Mouse (Mus musculus) neural tube, embryonic 12.5 days (tissue): ENCODE measurements at regions not wholly inside any gene's neighbourhood (a gene's known extent, or its start where the extent isn't known, plus 50 kb on each side); places are given as distances from the start of the nearest gene placed in this dataset.

ENCODE experiments used
- ATAC-seq: fragments of 200-750 bp; cut with Nextera tagmentation; 2 replicates; pipeline ENCODE4 v1.8.0; 2017; ENCODE audit warnings: low read depth, mild to moderate bottlenecking, moderate TSS enrichment, moderate library complexity; ENCODE audit not compliant: low FRiP score
- H3K27ac ChIP-seq: fragments of 300-500 bp; sonication (generic); 2 replicates; pipeline ENCODE4 v1.5.1; 2016
- H3K27me3 ChIP-seq: fragments of 300-500 bp; sonication (generic); replicated peaks from 2 replicates; pipeline ENCODE4 v1.6.1; 2016; ENCODE audit warnings: mild to moderate bottlenecking
- H3K36me3 ChIP-seq: fragments of 300-500 bp; sonication (generic); 2 replicates; pipeline ENCODE4 v1.6.1; 2016; ENCODE audit warnings: mild to moderate bottlenecking
- H3K4me1 ChIP-seq: fragments of 300-500 bp; sonication (generic); 2 replicates; pipeline ENCODE4 v1.6.1; 2016
- H3K4me2 ChIP-seq: fragments of 300-500 bp; sonication (generic); replicated peaks from 2 replicates; pipeline ENCODE4 v1.6.1; 2016; ENCODE audit warnings: mild to moderate bottlenecking
- H3K4me3 ChIP-seq: fragments of 300-500 bp; sonication (generic); 2 replicates; pipeline ENCODE4 v1.5.1; 2016
- H3K9ac ChIP-seq: fragments of 300-500 bp; sonication (generic); 2 replicates; pipeline ENCODE4 v1.6.1; 2016; ENCODE audit warnings: mild to moderate bottlenecking
- H3K9me3 ChIP-seq: fragments of 300-500 bp; sonication (generic); 2 replicates; pipeline ENCODE4 v1.6.1; 2016; ENCODE audit warnings: mild to moderate bottlenecking
- WGBS: fragments of 180-500 bp; shearing (Covaris S2); methylation state at CpG from one replicate; pipeline ENCODE4 v1.1.7; 2016; 5-methylcytosine and 5-hydroxymethylcytosine counted together

DNA sequence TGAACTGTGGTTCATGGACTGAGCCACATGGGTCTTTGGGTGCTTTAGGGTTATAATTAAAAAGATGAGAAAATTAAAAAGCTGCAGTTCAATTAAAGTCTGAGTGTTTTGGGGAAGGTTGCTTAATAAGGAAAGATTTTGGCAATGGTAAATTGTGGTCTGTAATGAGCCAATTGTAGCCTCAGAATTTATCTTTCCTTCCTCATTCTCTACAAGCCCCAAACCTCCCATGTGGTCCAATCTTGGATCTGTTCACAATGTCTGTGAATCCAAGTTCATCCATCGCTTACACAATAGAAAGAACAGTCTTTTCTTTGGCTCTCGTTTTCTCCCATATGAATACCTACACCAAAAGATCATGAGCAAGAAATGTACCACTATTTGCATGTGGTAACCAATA is 155.2 kb upstream of the Trp63 start:
- H3K36me3 ChIP-seq: no peaks in the 10 kb centered on the region
- 84% methylated on average over 2 of the region's 2 CpGs for WGBS

DNA sequence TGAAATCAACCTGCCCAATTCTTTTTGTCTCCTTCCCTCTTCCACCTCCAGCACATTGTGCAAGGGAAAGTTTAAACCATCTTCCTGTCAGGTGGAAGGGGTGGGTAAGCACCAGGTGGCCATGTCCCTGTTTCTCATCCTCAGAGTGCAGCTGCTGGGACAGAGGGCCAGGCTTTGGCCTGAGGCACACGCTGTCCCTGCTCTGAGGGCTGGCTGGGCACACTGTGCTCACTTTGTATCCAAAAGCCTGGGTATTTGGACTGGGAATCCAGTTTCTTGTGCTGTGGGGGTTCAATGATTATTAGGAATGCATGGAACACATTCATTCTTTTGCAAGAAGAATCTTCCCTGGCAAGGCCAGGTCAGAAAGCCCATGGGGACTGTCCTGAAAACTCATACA is 153.9 kb upstream of the Trp63 start:
- Histone ChIP-seq H3K4me2 (no peak overlapping the region), H3K9me3 (no peaks in the 10 kb centered on the region), H3K27ac (no peak overlapping the region), H3K4me3 (no peak overlapping the region), H3K4me1 (no peaks in the 10 kb centered on the region), H3K36me3 (no peaks in the 10 kb centered on the region), H3K9ac (no peak overlapping the region), H3K27me3 (no peaks in the 10 kb centered on the region)
- 90% methylated on average over 1 of the region's 1 CpGs for WGBS
- ATAC-seq: no peak

More for the DNA sequence above, 155.2 kb upstream of the Trp63 start:
- Histone ChIP-seq H3K27me3 (no peaks in the 10 kb centered on the region), H3K9ac (no peak overlapping the region), H3K27ac (no peak overlapping the region), H3K9me3 (no peaks in the 10 kb centered on the region), H3K4me3 (no peak overlapping the region), H3K4me2 (no peak overlapping the region), H3K4me1 (no peaks in the 10 kb centered on the region)
- no peak for ATAC-seq

DNA sequence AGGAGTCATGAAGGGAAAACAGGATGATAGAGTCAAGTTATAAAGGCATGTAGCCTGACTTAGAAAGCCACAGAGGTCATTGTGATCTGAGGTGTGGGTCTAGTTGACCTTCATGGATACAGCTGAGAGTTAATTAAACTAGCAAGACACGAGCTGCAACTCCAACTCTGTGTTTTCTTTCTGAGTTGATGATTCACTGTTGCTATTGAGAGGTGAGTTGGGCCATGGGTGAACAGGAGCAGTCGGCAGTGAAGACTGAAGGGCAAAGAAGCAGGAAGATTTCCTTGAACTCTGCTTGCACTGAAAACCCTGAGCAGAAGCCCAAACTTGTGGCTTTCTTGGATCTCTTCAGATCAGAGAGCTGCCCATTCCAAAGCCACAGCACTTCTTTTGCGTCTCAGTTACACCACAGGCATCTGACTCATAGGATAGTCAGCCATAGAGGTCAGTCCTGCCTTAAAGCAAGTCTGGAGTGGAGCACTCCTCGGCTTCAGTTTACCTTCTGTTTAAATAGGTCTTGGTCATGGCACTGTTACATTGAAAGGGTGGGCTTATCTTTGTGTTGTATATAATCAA is 151.7 kb upstream of the Trp63 start:
- no peaks in the 10 kb centered on the region for H3K36me3 ChIP-seq
- no peaks in the 10 kb centered on the region for H3K27me3 ChIP-seq
- H3K4me3 ChIP-seq: no peak overlapping the region
- no peaks in the 10 kb centered on the region for H3K4me1 ChIP-seq
- no peaks in the 10 kb centered on the region for H3K9me3 ChIP-seq
- 82% methylated on average over 4 of the region's 4 CpGs for WGBS
- no peak overlapping the region for H3K9ac ChIP-seq
- H3K4me2 ChIP-seq: no peak overlapping the region
- H3K27ac ChIP-seq: no peak overlapping the region
- ATAC-seq: no peak

DNA sequence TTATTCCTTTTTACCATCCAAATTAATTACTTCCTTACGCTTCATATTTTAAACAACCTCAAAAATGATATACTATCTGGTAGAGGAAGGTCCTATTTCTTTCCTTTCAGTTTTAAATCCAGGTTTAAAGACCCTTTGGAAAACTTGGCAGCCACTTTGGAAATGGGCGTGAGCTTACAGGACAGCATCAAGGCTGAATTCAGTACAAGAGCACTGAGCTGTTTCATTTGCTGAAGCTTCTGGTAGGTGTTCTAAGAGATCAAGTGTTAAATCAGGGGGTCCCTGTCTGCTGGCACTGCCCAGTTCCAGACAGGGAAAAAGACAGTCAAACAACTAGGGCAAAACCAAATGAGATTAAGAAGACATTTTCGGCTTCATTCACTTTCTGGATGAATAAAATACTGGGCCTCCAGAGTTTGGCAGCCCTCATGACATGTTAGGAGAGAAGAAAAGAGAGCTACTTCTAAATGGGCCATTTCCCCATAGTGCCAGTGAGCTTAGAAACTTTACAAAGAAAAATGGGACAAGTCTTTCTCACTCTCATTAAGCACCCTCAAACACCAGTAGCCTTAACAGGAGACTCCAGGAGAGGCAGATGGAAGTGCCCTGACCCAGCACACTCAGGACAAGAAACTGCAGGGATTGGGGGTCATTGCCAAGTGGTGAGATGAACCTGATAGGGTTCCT is 150.9 kb upstream of the Trp63 start:
- no peak for ATAC-seq
- no peak overlapping the region for H3K9ac ChIP-seq
- no peak overlapping the region for H3K27ac ChIP-seq
- H3K4me2 ChIP-seq: no peak overlapping the region
- 92% methylated on average over 3 of the region's 3 CpGs for WGBS
- H3K9me3 ChIP-seq: no peaks in the 10 kb centered on the region
- H3K4me3 ChIP-seq: no peak overlapping the region
- no peaks in the 10 kb centered on the region for H3K36me3 ChIP-seq
- no peaks in the 10 kb centered on the region for H3K27me3 ChIP-seq
- H3K4me1 ChIP-seq: no peaks in the 10 kb centered on the region

DNA sequence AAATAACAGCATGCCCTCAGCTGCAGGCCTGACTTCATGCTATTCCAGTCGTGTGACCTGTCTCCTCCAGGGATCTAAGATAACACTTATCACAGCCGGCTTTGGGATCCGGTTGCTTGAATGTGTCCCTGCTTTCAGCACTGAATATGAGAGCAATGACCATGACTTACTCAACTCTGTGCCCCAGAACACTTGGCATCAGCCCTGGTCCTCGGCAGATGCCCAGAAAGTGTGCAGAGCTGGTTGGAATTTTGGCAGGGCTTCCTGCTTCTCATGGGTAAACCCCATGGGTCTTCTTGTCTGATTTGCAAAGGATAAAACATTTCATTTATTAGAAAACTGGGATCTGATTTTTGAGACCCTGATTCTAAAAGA is 150.4 kb upstream of the Trp63 start:
- WGBS: 84% methylated on average over 4 of the region's 4 CpGs
- H3K27ac ChIP-seq: no peak overlapping the region
- no peak overlapping the region for H3K9ac ChIP-seq
- no peaks in the 10 kb centered on the region for H3K27me3 ChIP-seq
- H3K4me3 ChIP-seq: no peak overlapping the region
- no peaks in the 10 kb centered on the region for H3K4me1 ChIP-seq
- H3K4me2 ChIP-seq: no peak overlapping the region
- no peaks in the 10 kb centered on the region for H3K36me3 ChIP-seq
- no peak for ATAC-seq
- H3K9me3 ChIP-seq: no peaks in the 10 kb centered on the region

DNA sequence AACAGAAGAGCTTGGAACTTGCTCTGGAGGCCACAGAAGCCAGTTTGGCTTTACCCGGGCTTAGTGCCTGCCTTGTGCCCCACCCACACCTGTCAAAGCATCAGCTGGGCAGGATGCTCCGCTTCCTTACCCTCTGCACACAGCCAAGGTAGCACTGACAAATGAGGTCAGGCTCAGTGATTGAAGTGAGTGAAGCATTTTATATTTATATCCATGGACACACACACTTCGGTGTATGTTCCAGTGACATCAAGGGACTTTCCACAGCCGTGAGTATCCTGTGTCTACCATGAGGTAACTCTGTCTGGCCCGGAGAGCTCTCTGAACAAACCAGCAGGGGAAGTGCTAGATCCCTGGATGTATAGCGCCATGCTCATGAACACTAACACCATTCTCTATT is 147.0 kb upstream of the Trp63 start:
- Histone ChIP-seq H3K4me2 (no peak overlapping the region), H3K4me1 (no peaks in the 10 kb centered on the region), H3K9ac (no peak overlapping the region), H3K4me3 (no peak overlapping the region), H3K27me3 (no peaks in the 10 kb centered on the region), H3K27ac (no peak overlapping the region), H3K9me3 (no peaks in the 10 kb centered on the region), H3K36me3 (no peaks in the 10 kb centered on the region)
- WGBS: 89% methylated on average over 6 of the region's 6 CpGs
- no peak for ATAC-seq

DNA sequence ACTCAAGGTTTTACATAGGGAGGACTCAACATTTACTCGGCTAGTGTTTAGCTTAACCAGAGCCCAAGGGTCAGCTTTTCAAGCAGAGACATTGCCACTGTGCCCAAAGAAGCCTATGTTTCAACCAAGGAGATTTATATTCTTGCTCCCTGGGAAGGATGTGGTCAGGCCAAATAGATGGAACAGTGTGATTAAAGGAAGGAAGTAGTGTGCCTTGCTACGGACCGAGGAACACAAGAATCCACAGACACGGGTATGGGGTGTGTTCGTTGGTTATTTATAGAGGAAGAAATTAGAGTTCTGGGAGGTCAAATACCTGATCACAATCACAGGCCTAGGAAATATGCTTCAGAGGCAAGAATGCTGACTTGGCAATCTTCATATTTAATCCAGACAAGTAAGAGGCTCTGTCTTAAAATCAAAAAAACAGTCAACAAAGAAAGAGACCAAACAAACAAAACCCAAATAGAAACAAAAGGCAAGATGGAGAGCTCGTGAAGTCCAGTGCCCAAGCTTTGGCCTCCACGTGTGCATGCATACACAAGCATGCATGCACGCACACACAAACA is 133.9 kb upstream of the Trp63 start:
- Histone ChIP-seq H3K27me3 (no peaks in the 10 kb centered on the region), H3K27ac (no peak overlapping the region), H3K9me3 (no peaks in the 10 kb centered on the region), H3K36me3 (no peaks in the 10 kb centered on the region), H3K4me3 (no peak overlapping the region), H3K4me1 (no peaks in the 10 kb centered on the region), H3K4me2 (no peak overlapping the region), H3K9ac (no peak overlapping the region)
- ATAC-seq: no peak
- WGBS: 86% methylated on average over 8 of the region's 8 CpGs

DNA sequence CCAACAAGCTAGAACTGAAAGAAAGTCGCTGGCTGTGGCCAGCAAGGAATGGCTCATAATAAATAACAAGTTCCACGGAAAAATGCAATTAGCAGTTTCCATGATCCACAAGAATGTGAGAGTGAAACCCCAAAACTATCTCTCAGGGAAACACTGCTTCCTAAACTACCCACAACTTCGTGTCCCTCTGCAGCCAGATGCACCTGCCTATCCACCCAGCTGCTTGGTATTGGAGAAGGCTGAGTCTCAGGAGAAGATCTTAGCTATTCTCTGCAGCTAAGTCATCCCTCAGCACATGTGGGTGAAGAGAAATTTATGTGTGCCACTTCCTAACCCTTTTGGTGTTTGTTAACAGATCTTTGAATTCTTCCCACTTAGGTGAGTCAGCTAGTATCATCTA is 126.4 kb upstream of the Trp63 start:
- Histone ChIP-seq H3K27ac (no peak overlapping the region), H3K4me2 (no peak overlapping the region), H3K9me3 (no peaks in the 10 kb centered on the region), H3K4me3 (no peak overlapping the region), H3K4me1 (no peaks in the 10 kb centered on the region), H3K9ac (no peak overlapping the region), H3K27me3 (no peaks in the 10 kb centered on the region), H3K36me3 (no peaks in the 10 kb centered on the region)
- ATAC-seq: no peak
- WGBS: 78% methylated on average over 3 of the region's 3 CpGs

DNA sequence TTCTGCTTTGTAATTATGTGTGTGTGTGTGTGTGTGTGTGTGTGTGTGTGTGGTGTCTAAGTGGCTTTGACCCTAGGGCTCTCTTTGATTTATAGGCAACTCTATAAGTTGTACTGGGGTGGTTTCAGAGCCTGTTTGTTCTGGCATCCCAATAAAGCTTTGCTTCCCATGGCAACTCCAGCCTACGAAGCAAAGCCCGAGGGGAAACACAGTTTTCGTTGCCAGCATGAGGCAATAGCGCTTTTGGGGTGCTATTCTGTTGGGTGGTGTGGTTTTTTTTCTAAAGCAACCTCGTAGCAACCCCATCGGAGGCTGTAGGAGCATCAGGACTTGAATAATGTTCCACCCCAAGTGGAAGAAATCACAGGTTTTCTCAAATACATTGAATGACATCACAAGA is 103.3 kb upstream of the Trp63 start:
- Histone ChIP-seq H3K9me3 (no peaks in the 10 kb centered on the region), H3K27me3 (no peaks in the 10 kb centered on the region), H3K9ac (no peak overlapping the region), H3K4me3 (no peak overlapping the region), H3K4me2 (no peak overlapping the region), H3K4me1 (no peaks in the 10 kb centered on the region), H3K27ac (no peak overlapping the region), H3K36me3 (no peaks in the 10 kb centered on the region)
- no peak for ATAC-seq
- WGBS: 76% methylated on average over 6 of the region's 6 CpGs

DNA sequence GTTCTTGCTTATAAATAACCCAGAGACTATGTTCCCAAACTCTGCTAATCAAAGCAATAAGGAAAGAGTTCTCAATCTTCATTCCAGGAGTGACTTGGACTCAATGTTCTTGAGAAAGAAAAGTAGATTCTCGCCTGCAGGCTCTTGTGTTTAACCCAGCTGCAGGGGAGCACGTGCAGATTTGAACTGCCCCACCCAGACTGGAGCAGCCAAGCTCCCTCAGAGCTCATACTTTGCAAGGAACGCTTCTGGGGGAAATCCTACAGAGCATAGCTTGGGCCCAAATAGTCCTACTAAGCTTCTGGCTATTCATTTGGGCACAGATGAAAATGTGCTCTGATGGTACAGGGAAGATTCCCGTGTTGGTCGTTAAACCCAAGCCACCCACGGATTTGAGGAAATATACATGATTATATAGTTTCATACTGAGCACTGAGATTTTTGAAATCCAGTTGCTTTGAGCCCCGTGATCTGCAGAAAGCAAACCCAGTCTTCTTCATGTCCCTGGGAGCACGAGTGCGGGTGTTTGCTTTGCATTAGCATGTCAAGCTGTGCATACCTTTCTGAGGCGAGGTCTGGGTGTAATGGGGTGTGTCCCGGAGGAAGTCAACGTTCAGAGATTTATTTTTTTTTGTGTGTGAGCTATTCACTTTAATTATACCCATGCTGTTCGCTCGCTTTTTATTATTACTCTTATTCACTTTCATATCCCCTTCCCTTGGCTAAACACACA is 99.1 kb upstream of the Trp63 start:
- 60% methylated on average over 14 of the region's 14 CpGs for WGBS
- no peak overlapping the region for H3K4me2 ChIP-seq
- no peaks in the 10 kb centered on the region for H3K4me1 ChIP-seq
- no peak overlapping the region for H3K9ac ChIP-seq
- ATAC-seq: no peak
- H3K9me3 ChIP-seq: no peaks in the 10 kb centered on the region
- no peak overlapping the region for H3K27ac ChIP-seq
- H3K27me3 ChIP-seq: no peaks in the 10 kb centered on the region
- H3K36me3 ChIP-seq: no peaks in the 10 kb centered on the region
- H3K4me3 ChIP-seq: no peak overlapping the region

DNA sequence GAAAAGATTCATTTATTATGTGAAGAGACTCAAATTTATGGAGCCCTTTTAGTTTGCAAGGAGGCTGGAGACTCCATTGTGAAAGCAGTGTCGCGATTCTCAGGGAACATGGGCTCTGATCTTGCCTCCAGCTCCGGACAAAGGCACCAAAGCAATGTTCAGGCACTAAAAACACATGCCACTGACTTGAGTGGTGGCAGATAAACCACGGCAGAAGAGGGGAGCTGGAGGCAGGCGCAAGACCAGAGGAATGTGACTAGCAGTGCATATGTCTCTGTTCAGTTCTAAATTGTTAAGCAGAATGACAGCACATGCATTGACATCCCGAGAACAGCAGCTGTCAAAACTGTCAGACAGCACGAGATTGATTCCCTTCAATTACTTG is 98.5 kb upstream of the Trp63 start:
- no peaks in the 10 kb centered on the region for H3K27me3 ChIP-seq
- no peak overlapping the region for H3K27ac ChIP-seq
- H3K4me1 ChIP-seq: no peaks in the 10 kb centered on the region
- no peak overlapping the region for H3K4me3 ChIP-seq
- no peaks in the 10 kb centered on the region for H3K36me3 ChIP-seq
- no peak for ATAC-seq
- H3K9me3 ChIP-seq: no peaks in the 10 kb centered on the region
- no peak overlapping the region for H3K4me2 ChIP-seq
- no peak overlapping the region for H3K9ac ChIP-seq
- WGBS: 62% methylated on average over 7 of the region's 7 CpGs

DNA sequence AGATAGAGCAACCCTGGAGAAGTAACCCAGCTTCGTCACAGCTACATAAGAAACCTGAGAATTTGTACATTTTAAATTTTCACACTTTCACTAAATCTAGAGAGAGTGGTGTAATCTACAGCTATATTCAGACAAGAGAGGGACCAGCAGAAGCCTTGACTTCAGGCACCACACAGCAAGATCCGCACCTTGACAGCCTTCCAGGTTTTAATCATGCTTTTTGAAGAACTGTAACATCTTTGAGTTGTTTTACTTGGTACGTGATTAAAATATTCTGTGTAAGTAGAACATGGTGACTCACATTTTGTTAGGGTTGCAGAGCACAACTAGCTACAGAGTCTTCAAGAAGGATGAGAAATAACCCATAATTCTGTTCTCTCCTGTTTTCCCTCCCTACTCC is 97.6 kb upstream of the Trp63 start:
- no peak for ATAC-seq
- Histone ChIP-seq H3K4me1 (no peaks in the 10 kb centered on the region), H3K27ac (no peak overlapping the region), H3K36me3 (no peaks in the 10 kb centered on the region), H3K27me3 (no peaks in the 10 kb centered on the region), H3K4me2 (no peak overlapping the region), H3K4me3 (no peak overlapping the region), H3K9me3 (no peaks in the 10 kb centered on the region), H3K9ac (no peak overlapping the region)
- WGBS: 91% methylated on average over 3 of the region's 3 CpGs
